Mouse (Mus musculus) brain, embryonic 14.5 days (tissue): ENCODE data around the gene Zfhx3. TPM values are rescaled to one million over a fixed set of nuclear protein-coding genes. Genes with fewer than 3 reads are reported as not detected.

Source experiments
- DNase-seq: peaks from one replicate; pipeline ENCODE4 v3.0.0-alpha.2; 2011; ENCODE audit warnings: low read depth
- CTCF ChIP-seq: fragments of 200-500 bp; IDR thresholded peaks from 2 replicates; pipeline ENCODE4 v1.5.1; 2012; ENCODE audit warnings: inconsistent platforms, mild to moderate bottlenecking, moderate library complexity, borderline replicate concordance; ENCODE audit not compliant: insufficient read depth, insufficient read length; ENCODE audit errors: extremely low read depth
- POLR2A ChIP-seq: fragments of 200-500 bp; IDR thresholded peaks from 2 replicates; pipeline ENCODE4 v1.6.1; 2012; ENCODE audit warnings: mild to moderate bottlenecking, inconsistent platforms, borderline replicate concordance; ENCODE audit not compliant: poor library complexity, insufficient read depth, insufficient read length, severe bottlenecking; ENCODE audit errors: extremely low read depth
- polyA plus RNA-seq: library from polyadenylated mRNA; depleted of rRNA; stranded (reverse); fragments of >200 nt; gene quantifications from 2 replicates; pipeline ENCODE4 v1.2.3, GENCODE M21; 2012

Zfhx3 gene
- polyA plus RNA-seq, 1 experiment = 31.3 TPM

GRCm38 (mm10) chr8:108537686-108538551 lies 595.5 kb downstream of the Zfhx3 start:
- TF ChIP-seq CTCF (no peak), POLR2A (no peak)
- peak; percentile 92 for DNase-seq

GRCm38 (mm10) chr8:108538929-108539555 lies 596.6 kb downstream of the Zfhx3 start:
- no peak for TF ChIP-seq POLR2A
- TF ChIP-seq CTCF = no peak
- DNase-seq = peak; percentile 74

- TF ChIP-seq CTCF = no peak
- no peak for TF ChIP-seq POLR2A
Measured at GRCm38 (mm10) chr8:108552518-108552917, 610.1 kb downstream of the Zfhx3 start.

GRCm38 (mm10) chr8:108553808-108554577 lies 611.5 kb downstream of the Zfhx3 start:
- TF ChIP-seq CTCF (no peak), POLR2A (no peak)
- peak; percentile 27 for DNase-seq

More at GRCm38 (mm10) chr8:108552518-108552917, 610.1 kb downstream of the Zfhx3 start:
- DNase-seq = peak; percentile 64

DNA sequence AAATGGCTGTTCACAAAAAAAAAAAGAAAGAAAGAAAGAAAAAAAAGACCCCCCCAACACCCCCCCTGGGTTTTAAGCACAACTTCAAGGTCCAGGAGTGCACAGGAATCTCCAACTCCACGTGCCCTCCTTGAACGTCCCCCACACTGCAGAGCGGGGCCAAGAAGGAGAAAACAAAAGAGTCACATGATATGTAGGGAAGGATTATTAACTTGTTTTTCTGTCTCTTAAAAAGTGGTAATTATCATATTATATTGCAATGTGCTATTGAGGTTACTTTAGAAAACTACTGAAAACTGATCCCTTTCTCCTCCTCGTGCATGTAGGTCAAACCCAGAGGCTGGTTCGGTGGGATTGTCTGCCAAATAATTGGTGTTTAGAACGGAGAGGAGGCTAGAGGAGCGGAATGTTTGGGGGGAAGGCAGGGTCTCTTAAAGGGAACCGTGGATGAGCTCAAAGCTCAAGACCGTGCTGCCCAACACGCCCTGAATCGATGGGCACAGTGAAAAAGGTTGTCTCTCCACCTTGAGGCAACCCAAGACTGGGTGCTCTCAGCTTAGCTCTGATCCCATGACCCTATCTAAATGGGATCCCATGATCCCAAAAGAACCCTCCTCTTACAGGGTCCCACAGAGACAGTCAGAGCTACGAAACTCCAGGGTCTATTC lies 612.3 kb downstream of the Zfhx3 start:
- DNase-seq = no peak
- TF ChIP-seq CTCF (no peak), POLR2A (no peak)

DNA sequence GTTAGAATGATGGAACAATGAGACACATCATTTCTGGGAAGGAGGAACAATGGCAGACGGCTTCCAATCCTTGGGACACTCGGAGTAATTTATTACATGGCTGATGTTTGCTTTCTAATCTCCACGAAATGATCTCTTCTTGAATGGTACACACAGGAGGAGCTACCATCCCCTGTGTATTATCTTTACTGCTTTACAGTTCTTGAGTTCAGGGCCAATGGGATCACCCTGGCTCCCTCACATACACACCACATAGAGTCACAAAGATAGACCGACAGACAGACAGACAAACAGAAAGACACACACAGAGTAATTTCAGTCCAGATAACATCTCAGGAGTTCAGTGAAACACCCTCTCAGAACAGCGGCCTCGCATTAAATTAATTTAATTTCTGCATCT lies 621.0 kb downstream of the Zfhx3 start:
- no peak for DNase-seq
- TF ChIP-seq POLR2A = no peak
- TF ChIP-seq CTCF = no peak

GRCm38 (mm10) chr8:108563934-108564564 lies 621.6 kb downstream of the Zfhx3 start:
- no peak for DNase-seq
- TF ChIP-seq POLR2A (no peak), CTCF (no peak)

GRCm38 (mm10) chr8:108566035-108566434 lies 623.6 kb downstream of the Zfhx3 start:
- peak; percentile 64 for DNase-seq
- TF ChIP-seq CTCF = no peak
- no peak for TF ChIP-seq POLR2A

DNA sequence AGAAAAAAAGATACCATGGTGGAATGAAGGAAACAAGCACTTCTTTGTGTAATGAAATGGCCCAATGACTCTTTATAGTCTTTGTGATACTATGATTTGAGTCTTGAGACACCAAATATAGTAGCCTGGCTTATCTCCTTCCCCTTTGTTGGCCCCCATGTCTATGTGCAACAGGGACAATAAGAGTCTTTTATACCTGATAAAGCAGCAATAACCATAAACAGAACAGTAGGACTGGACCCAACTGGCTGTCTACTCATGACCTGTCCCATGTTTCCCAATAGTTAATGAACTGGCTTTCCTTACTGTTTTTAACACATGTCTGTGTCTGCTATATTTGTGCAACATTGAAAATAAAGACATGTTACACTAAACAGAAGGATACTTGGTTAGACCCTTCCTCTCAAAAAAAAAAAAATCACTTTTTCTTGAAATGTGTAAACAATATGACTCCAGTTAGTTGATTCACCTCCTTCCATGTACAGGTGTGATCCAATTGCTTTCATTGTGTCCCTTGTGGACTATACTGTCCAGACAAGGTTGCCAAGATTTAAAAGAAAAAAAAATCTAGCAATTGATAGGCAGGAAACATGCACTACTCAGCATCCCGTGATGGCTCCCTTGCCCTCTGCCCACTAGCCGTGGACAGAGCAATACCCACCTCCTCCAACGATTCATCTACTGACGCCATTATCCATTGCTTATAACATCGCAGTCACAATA lies 631.0 kb downstream of the Zfhx3 start:
- no peak for DNase-seq
- no peak for TF ChIP-seq CTCF

GRCm38 (mm10) chr8:108574101-108574500 lies 631.7 kb downstream of the Zfhx3 start:
- TF ChIP-seq POLR2A (no peak), CTCF (peak; percentile 45; the same call in 1 of the 2 replicates)
- no peak for DNase-seq
